In the genomic region with DNA sequence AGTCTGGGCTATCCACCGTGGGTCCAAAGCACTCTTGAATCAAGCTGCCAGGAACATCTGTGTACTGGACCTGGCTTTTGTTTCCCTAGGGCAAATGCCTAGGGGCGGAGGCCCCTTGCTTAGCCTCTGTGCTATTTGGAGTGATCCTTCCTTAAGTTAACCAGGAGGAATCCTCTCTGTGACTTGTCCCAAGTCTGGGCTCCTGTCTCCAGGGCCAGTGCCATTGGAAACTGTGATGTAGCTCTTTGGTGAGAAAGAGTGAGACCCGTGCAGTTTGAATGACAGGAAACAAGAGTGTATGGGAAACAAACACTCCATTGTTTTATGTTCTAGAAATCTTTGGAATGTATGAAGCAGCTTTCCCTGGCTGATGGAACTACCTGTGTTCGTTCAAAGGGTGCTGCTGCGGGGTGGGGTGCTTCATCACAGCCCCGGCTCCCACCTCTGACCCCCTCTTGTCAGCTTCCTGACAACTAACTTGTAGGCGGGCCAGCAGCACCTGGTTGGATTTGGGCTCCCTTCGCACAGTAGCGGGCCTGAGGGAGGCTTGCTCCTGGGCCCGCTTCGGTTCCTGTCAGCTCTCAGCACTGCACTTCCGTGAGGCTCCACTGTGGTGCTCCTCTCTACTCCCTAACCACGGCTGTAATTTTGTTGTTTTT, we compare ENCODE assay signal across 13 mouse cellular contexts. TPM values are rescaled to one million over a fixed set of nuclear protein-coding genes. Genes with fewer than 3 reads are reported as not detected.
A peak's percentile ranks its signal among the peaks of the same experiment; 100 is the strongest.
DNase-seq lines count a peak whose midpoint lies in the region; ATAC-seq and TF ChIP-seq lines count a peak whose summit lies in the region.
"Had no signal": no experiment of that assay in that cellular context is flagged by ENCODE, and none has a peak within 500 bp of the region (broad histone marks: within the 10 kb centered on the region; RNA-seq: fewer than 3 reads in every experiment).

No protein-coding gene starts in this region.

- 0 out of 2 replicates have a peak, but pooled peaks cover 2% of the 10 kb centered on the region for H3K4me1 ChIP-seq in forebrain, embryonic 11.5 days (replicated peaks; ENCODE audit: control insufficient read depth, insufficient read depth, low read length)
- H3K4me1 ChIP-seq in forebrain, embryonic 13.5 days: no peaks in the 10 kb centered on the region
- H3K4me1 ChIP-seq in lung, embryonic 14.5 days (ENCODE audit: insufficient read depth): peaks cover 4% of the 10 kb centered on the region; the same call in 1 of the 2 replicates
- H3K4me1 ChIP-seq in lung, adult 2 months (ENCODE audit: control insufficient read depth, insufficient read depth, low read length): peaks cover 59% of the 10 kb centered on the region
- peaks cover 84% of the 10 kb centered on the region for H3K4me1 ChIP-seq in heart, embryonic 10.5 days
- peaks cover 94% of the 10 kb centered on the region for H3K4me1 ChIP-seq in liver, embryonic 15.5 days (replicated peaks)

- peaks cover 1% of the 10 kb centered on the region; the same call in 1 of the 2 replicates for H3K36me3 ChIP-seq in forebrain, embryonic 11.5 days (ENCODE audit: control insufficient read depth, insufficient read depth, low read length)
- H3K36me3 ChIP-seq in forebrain, embryonic 13.5 days (ENCODE audit: poor library complexity, severe bottlenecking): peaks cover 86% of the 10 kb centered on the region
- H3K36me3 ChIP-seq in lung, embryonic 14.5 days (ENCODE audit: insufficient read depth): peaks cover 65% of the 10 kb centered on the region
- peaks cover 73% of the 10 kb centered on the region for H3K36me3 ChIP-seq in heart, embryonic 10.5 days
- peaks cover 53% of the 10 kb centered on the region for H3K36me3 ChIP-seq in liver, embryonic 15.5 days (replicated peaks)

- TF ChIP-seq CTCF in lung, embryonic 14.5 days (IDR thresholded peaks at IDR 0.05; ENCODE audit: low read depth): no peak
- no peak for TF ChIP-seq CTCF in lung, adult 2 months (IDR thresholded peaks at IDR 0.05; ENCODE audit: insufficient read depth, low read length)

- no peak overlapping the region for H3K4me2 ChIP-seq in forebrain, embryonic 11.5 days (ENCODE audit: low read depth, low read length, severe bottlenecking)
- H3K4me2 ChIP-seq in forebrain, embryonic 13.5 days: no peak overlapping the region
- H3K4me2 ChIP-seq in lung, embryonic 14.5 days: no peak overlapping the region
- H3K4me2 ChIP-seq in liver, embryonic 15.5 days: no peak overlapping the region
- H3K4me2 ChIP-seq: hindbrain, embryonic 12.5 days; limb, embryonic 13.5 days had no signal

- no peak overlapping the region for H3K9ac ChIP-seq in forebrain, embryonic 11.5 days (ENCODE audit: low read length)
- no peak overlapping the region for H3K9ac ChIP-seq in forebrain, embryonic 13.5 days
- no peak overlapping the region for H3K9ac ChIP-seq in lung, embryonic 14.5 days
- no peak overlapping the region for H3K9ac ChIP-seq in liver, embryonic 15.5 days
- H3K9ac ChIP-seq: hindbrain, embryonic 12.5 days; limb, embryonic 13.5 days had no signal

- no peak for TF ChIP-seq POLR2A in lung, adult 2 months (IDR thresholded peaks at IDR 0.05; ENCODE audit: borderline replicate concordance, extremely low read depth, low read depth, low read length)

- H3K4me3 ChIP-seq in forebrain, embryonic 11.5 days (ENCODE audit: low read depth, low read length): no peak overlapping the region
- H3K4me3 ChIP-seq in forebrain, embryonic 13.5 days: no peak overlapping the region
- no peak overlapping the region for H3K4me3 ChIP-seq in lung, embryonic 14.5 days (ENCODE audit: low read depth, low read length)
- no peak overlapping the region for H3K4me3 ChIP-seq in lung, adult 2 months (replicated peaks; ENCODE audit: extremely low read depth, low read depth, low read length)
- no peak overlapping the region; the same call in 1 of the 2 replicates for H3K4me3 ChIP-seq in heart, embryonic 10.5 days
- no peak overlapping the region for H3K4me3 ChIP-seq in liver, embryonic 15.5 days (replicated peaks)
- H3K4me3 ChIP-seq: hindbrain, embryonic 12.5 days; limb, embryonic 13.5 days had no signal

- no peaks in the 10 kb centered on the region for H3K9me3 ChIP-seq in forebrain, embryonic 11.5 days (ENCODE audit: control insufficient read depth, low read length)
- no peaks in the 10 kb centered on the region for H3K9me3 ChIP-seq in forebrain, embryonic 13.5 days (replicated peaks)
- H3K9me3 ChIP-seq in lung, embryonic 14.5 days (ENCODE audit: low read depth, low read length): no peaks in the 10 kb centered on the region
- no peaks in the 10 kb centered on the region for H3K9me3 ChIP-seq in heart, embryonic 10.5 days
- no peaks in the 10 kb centered on the region for H3K9me3 ChIP-seq in liver, embryonic 15.5 days (replicated peaks)
- H3K9me3 ChIP-seq: hindbrain, embryonic 12.5 days; limb, embryonic 13.5 days had no signal

- 0 out of 2 replicates have a peak overlapping the region, but pooled peaks have one; percentile 31 for H3K27ac ChIP-seq in forebrain, embryonic 11.5 days (ENCODE audit: low read depth, low read length)
- no peak overlapping the region for H3K27ac ChIP-seq in forebrain, embryonic 13.5 days
- H3K27ac ChIP-seq in lung, embryonic 14.5 days (ENCODE audit: low read depth): peak overlapping the region; percentile 42
- peak overlapping the region; percentile 90 for H3K27ac ChIP-seq in heart, embryonic 10.5 days
- H3K27ac ChIP-seq in liver, embryonic 15.5 days (replicated peaks): peak overlapping the region; percentile 54; the same call in 1 of the 2 replicates
- H3K27ac ChIP-seq: hindbrain, embryonic 12.5 days; limb, embryonic 13.5 days had no signal

- no peak for DNase-seq in forebrain, embryonic 11.5 days (ENCODE audit: low spot score)
- peak; percentile 39 for DNase-seq in lung, embryonic 14.5 days
- DNase-seq in lung, adult 2 months: no peak
- DNase-seq in heart, embryonic 10.5 days (ENCODE audit: low spot score): no peak
- DNase-seq in testis, postnatal 10 days (ENCODE audit: low spot score): no peak
- DNase-seq: B cell, adult 2 months; cerebellum, postnatal 36 days had no signal

- no peak for ATAC-seq in forebrain, embryonic 11.5 days (replicated peaks; ENCODE audit: low FRiP score)
- no peak for ATAC-seq in forebrain, embryonic 13.5 days
- no peak for ATAC-seq in lung, embryonic 14.5 days (ENCODE audit: insufficient read depth)
- ATAC-seq in liver, embryonic 15.5 days (ENCODE audit: insufficient read depth): no peak
- ATAC-seq in erythroid progenitor cell, adult 5-6 weeks (replicated peaks; ENCODE audit: low FRiP score, poor library complexity, severe bottlenecking): no peak
- ATAC-seq: Patski had no signal

- WGBS in forebrain, embryonic 11.5 days: 83% methylated on average over 13 of the region's 13 CpGs
- 80% methylated on average over 13 of the region's 13 CpGs for WGBS in forebrain, embryonic 13.5 days
- 47% methylated on average over 13 of the region's 13 CpGs for WGBS in lung, embryonic 14.5 days
- WGBS in lung, adult 2 months: 35% methylated on average over 13 of the region's 13 CpGs
- WGBS in heart, embryonic 10.5 days: 68% methylated on average over 13 of the region's 13 CpGs
- 61% methylated on average over 13 of the region's 13 CpGs for WGBS in liver, embryonic 15.5 days (ENCODE audit: insufficient replicate concordance)

- H3K27me3 ChIP-seq in forebrain, embryonic 11.5 days (ENCODE audit: control insufficient read depth, insufficient read depth, low read length): no peaks in the 10 kb centered on the region
- no peaks in the 10 kb centered on the region for H3K27me3 ChIP-seq in forebrain, embryonic 13.5 days
- H3K27me3 ChIP-seq in lung, embryonic 14.5 days (ENCODE audit: insufficient read depth, low read length): no peaks in the 10 kb centered on the region
- H3K27me3 ChIP-seq in heart, embryonic 10.5 days (ENCODE audit: insufficient read depth, poor library complexity, severe bottlenecking): no peaks in the 10 kb centered on the region
- no peaks in the 10 kb centered on the region for H3K27me3 ChIP-seq in liver, embryonic 15.5 days
- H3K27me3 ChIP-seq: hindbrain, embryonic 12.5 days; limb, embryonic 13.5 days; Patski had no signal

RNA-seq across cellular contexts. Expression of a gene that starts 11.8 kb away (rescaled TPM):
- 72.6 and 74.2 TPM in 2 replicates for polyA plus RNA-seq in forebrain, embryonic 11.5 days (2014; fragmentation: Nextera tagmentation; extraction: Ambion mirVana)
- polyA plus RNA-seq in forebrain, embryonic 13.5 days (2015; fragmentation: Nextera tagmentation; extraction: Ambion mirVana): 74.3 and 75.6 TPM in 2 replicates
- polyA plus RNA-seq in lung, embryonic 14.5 days (2014; fragmentation: Nextera tagmentation; extraction: Ambion mirVana): 50.3 and 53.2 TPM in 2 replicates
- polyA plus RNA-seq in lung, adult 2 months (2012; rRNA removed): 399 and 593 TPM in 2 replicates
- polyA plus RNA-seq in heart, embryonic 10.5 days (2016; fragmentation: Nextera tagmentation; extraction: Ambion mirVana): 89.6 and 101 TPM in 2 replicates
- polyA plus RNA-seq in liver, embryonic 15.5 days (2015; fragmentation: Nextera tagmentation; extraction: Ambion mirVana): 64.0 and 69.3 TPM in 2 replicates
- total RNA-seq in erythroid progenitor cell, adult 5-6 weeks (2015; ENCODE audit: low replicate concordance): 20.1 and 23.4 TPM in 2 replicates
- total RNA-seq in erythroid progenitor cell, adult 5-6 weeks (2017; ENCODE audit: low replicate concordance): 17.5 and 30.7 TPM in 2 replicates

RNA-seq across cellular contexts. Expression of a gene that starts 17.9 kb away (rescaled TPM):
- polyA plus RNA-seq in forebrain, embryonic 11.5 days (2014; fragmentation: Nextera tagmentation; extraction: Ambion mirVana): 0.55 TPM in 2 replicates
- polyA plus RNA-seq in forebrain, embryonic 13.5 days (2015; fragmentation: Nextera tagmentation; extraction: Ambion mirVana): 0.22 and 0.39 TPM in 2 replicates
- 0.82 and 1.2 TPM in 2 replicates for polyA plus RNA-seq in lung, embryonic 14.5 days (2014; fragmentation: Nextera tagmentation; extraction: Ambion mirVana)
- polyA plus RNA-seq in lung, adult 2 months (2012; rRNA removed): 132 and 133 TPM in 2 replicates
- polyA plus RNA-seq in heart, embryonic 10.5 days (2016; fragmentation: Nextera tagmentation; extraction: Ambion mirVana): 0.33 and 0.38 TPM in 2 replicates
- 0.21 and 0.38 TPM in 2 replicates for polyA plus RNA-seq in liver, embryonic 15.5 days (2015; fragmentation: Nextera tagmentation; extraction: Ambion mirVana)
- 0.36 TPM in 1 of 2 replicates, not detected in the other for total RNA-seq in erythroid progenitor cell, adult 5-6 weeks (2015; ENCODE audit: low replicate concordance)
- total RNA-seq in erythroid progenitor cell, adult 5-6 weeks (2017; ENCODE audit: low replicate concordance): 1.4 and 1.5 TPM in 2 replicates

RNA-seq across cellular contexts. Expression of a gene that starts 46.4 kb away (rescaled TPM):
- polyA plus RNA-seq in forebrain, embryonic 11.5 days (2014; fragmentation: Nextera tagmentation; extraction: Ambion mirVana): 83.5 and 97.8 TPM in 2 replicates
- 83.8 and 92.4 TPM in 2 replicates for polyA plus RNA-seq in forebrain, embryonic 13.5 days (2015; fragmentation: Nextera tagmentation; extraction: Ambion mirVana)
- 60.3 and 68.6 TPM in 2 replicates for polyA plus RNA-seq in lung, embryonic 14.5 days (2014; fragmentation: Nextera tagmentation; extraction: Ambion mirVana)
- 52.1 and 56.2 TPM in 2 replicates for polyA plus RNA-seq in lung, adult 2 months (2012; rRNA removed)
- polyA plus RNA-seq in heart, embryonic 10.5 days (2016; fragmentation: Nextera tagmentation; extraction: Ambion mirVana): 67.2 and 80.8 TPM in 2 replicates
- polyA plus RNA-seq in liver, embryonic 15.5 days (2015; fragmentation: Nextera tagmentation; extraction: Ambion mirVana): 25.1 and 25.4 TPM in 2 replicates
- 5.4 and 23.9 TPM in 2 replicates for total RNA-seq in erythroid progenitor cell, adult 5-6 weeks (2015; ENCODE audit: low replicate concordance)
- total RNA-seq in erythroid progenitor cell, adult 5-6 weeks (2017; ENCODE audit: low replicate concordance): 10.0 and 17.1 TPM in 2 replicates

RNA-seq across cellular contexts. Expression of a gene that starts 46.9 kb away (rescaled TPM):
- 12.3 and 14.6 TPM in 2 replicates for polyA plus RNA-seq in forebrain, embryonic 11.5 days (2014; fragmentation: Nextera tagmentation; extraction: Ambion mirVana)
- polyA plus RNA-seq in forebrain, embryonic 13.5 days (2015; fragmentation: Nextera tagmentation; extraction: Ambion mirVana): 8.9 and 9.7 TPM in 2 replicates
- 11.9 and 13.0 TPM in 2 replicates for polyA plus RNA-seq in lung, embryonic 14.5 days (2014; fragmentation: Nextera tagmentation; extraction: Ambion mirVana)
- polyA plus RNA-seq in lung, adult 2 months (2012; rRNA removed): 37.0 and 37.7 TPM in 2 replicates
- polyA plus RNA-seq in heart, embryonic 10.5 days (2016; fragmentation: Nextera tagmentation; extraction: Ambion mirVana): 10.8 and 11.6 TPM in 2 replicates
- 4.7 and 5.8 TPM in 2 replicates for polyA plus RNA-seq in liver, embryonic 15.5 days (2015; fragmentation: Nextera tagmentation; extraction: Ambion mirVana)
- total RNA-seq in erythroid progenitor cell, adult 5-6 weeks (2015; ENCODE audit: low replicate concordance): 13.8 and 18.0 TPM in 2 replicates
- 18.4 and 18.6 TPM in 2 replicates for total RNA-seq in erythroid progenitor cell, adult 5-6 weeks (2017; ENCODE audit: low replicate concordance)

RNA-seq across cellular contexts. Expression of a gene that starts 52.6 kb away (rescaled TPM):
- 11.8 and 13.7 TPM in 2 replicates for polyA plus RNA-seq in forebrain, embryonic 11.5 days (2014; fragmentation: Nextera tagmentation; extraction: Ambion mirVana)
- polyA plus RNA-seq in forebrain, embryonic 13.5 days (2015; fragmentation: Nextera tagmentation; extraction: Ambion mirVana): 11.3 and 15.4 TPM in 2 replicates
- 13.4 and 22.2 TPM in 2 replicates for polyA plus RNA-seq in lung, embryonic 14.5 days (2014; fragmentation: Nextera tagmentation; extraction: Ambion mirVana)
- polyA plus RNA-seq in lung, adult 2 months (2012; rRNA removed): 303 and 441 TPM in 2 replicates
- polyA plus RNA-seq in heart, embryonic 10.5 days (2016; fragmentation: Nextera tagmentation; extraction: Ambion mirVana): 12.5 and 15.0 TPM in 2 replicates
- 7.7 and 9.1 TPM in 2 replicates for polyA plus RNA-seq in liver, embryonic 15.5 days (2015; fragmentation: Nextera tagmentation; extraction: Ambion mirVana)
- total RNA-seq in erythroid progenitor cell, adult 5-6 weeks (2015; ENCODE audit: low replicate concordance): 14.7 and 19.8 TPM in 2 replicates
- 19.4 and 37.7 TPM in 2 replicates for total RNA-seq in erythroid progenitor cell, adult 5-6 weeks (2017; ENCODE audit: low replicate concordance)

Comparison
In these comparisons a context has a peak if more than half of its experiments do, and no peak if none do; other contexts are left out.
1. RNA of a gene that starts 17.9 kb away (polyA plus RNA-seq): 132 to 133 TPM in lung, adult 2 months; 0.82 to 1.2 TPM in lung, embryonic 14.5 days, 0.55 TPM in forebrain, embryonic 11.5 days, 0.33 to 0.38 TPM in heart, embryonic 10.5 days, 0.22 to 0.39 TPM in forebrain, embryonic 13.5 days and 0.21 to 0.38 TPM in liver, embryonic 15.5 days; every median in the first group is over 10 times any median in the second.